In genomic region chr8:64790418-64790817, GRCm38 (mm10) we compare ENCODE assay signal across 11 mouse cellular contexts.
"Had no signal": no experiment of that assay in that cellular context is flagged by ENCODE, and none has a peak within 500 bp of the region (broad histone marks: within the 10 kb centered on the region; RNA-seq: fewer than 3 reads in every experiment).

No protein-coding gene starts in this region.

- H3K9ac ChIP-seq: hindbrain, embryonic 14.5 days; limb, embryonic 15.5 days; neural tube, embryonic 12.5 days had no signal

- H3K27ac ChIP-seq: hindbrain, embryonic 14.5 days; limb, embryonic 15.5 days; neural tube, embryonic 12.5 days had no signal

- DNase-seq: kidney, adult 11 months; kidney, adult 9 months; kidney, postnatal 10 days; layer of hippocampus, postnatal 36 days; lung, postnatal 36 days; midbrain, embryonic 14.5 days; spleen, adult 18-20 months; thymus, postnatal 14 days had no signal

- H3K36me3 ChIP-seq: limb, embryonic 15.5 days; neural tube, embryonic 12.5 days had no signal

- H3K9me3 ChIP-seq: limb, embryonic 15.5 days; neural tube, embryonic 12.5 days had no signal

- H3K4me2 ChIP-seq: hindbrain, embryonic 14.5 days; limb, embryonic 15.5 days; neural tube, embryonic 12.5 days had no signal

- H3K4me3 ChIP-seq: limb, embryonic 15.5 days; neural tube, embryonic 12.5 days had no signal

- H3K27me3 ChIP-seq: limb, embryonic 15.5 days; neural tube, embryonic 12.5 days had no signal

- H3K4me1 ChIP-seq: limb, embryonic 15.5 days; neural tube, embryonic 12.5 days had no signal
